Mouse (Mus musculus) neutrophil, adult 5-6 weeks (primary cell): ENCODE results near the gene Myo1d. TPM values are rescaled to one million over a fixed set of nuclear protein-coding genes. Genes with fewer than 3 reads are reported as not detected.
A peak's percentile ranks its signal among the peaks of the same experiment; 100 is the strongest.

Source experiments
- ATAC-seq: fragments of 151-379, 151-347 bp; 2 replicates; pipeline ENCODE4 v1.8.0; 2017; ENCODE audit warnings: mild to moderate bottlenecking, moderate TSS enrichment; ENCODE audit not compliant: insufficient number of reproducible peaks, poor library complexity, low FRiP score, severe bottlenecking; ENCODE audit errors: extremely low read depth
- total RNA-seq: library from RNA; stranded (forward); fragments of 200-1000 nt; gene quantifications from 2 replicates; pipeline ENCODE4 v1.2.3, GENCODE M21; 2017

Myo1d gene
- total RNA-seq, 1 experiment from 2014 or later = 10.7 TPM

GRCm38 (mm10) chr11:80666211-80666610 lies 113.6 kb downstream of the Myo1d start:
- no peak for ATAC-seq

- no peak for ATAC-seq
These were observed 115.6 kb downstream of the Myo1d start for GRCm38 (mm10) chr11:80664261-80664660.

GRCm38 (mm10) chr11:80645111-80645510 lies 134.7 kb downstream of the Myo1d start:
- ATAC-seq = no peak

GRCm38 (mm10) chr11:80628992-80629865 lies 150.6 kb downstream of the Myo1d start:
- ATAC-seq = no peak

- ATAC-seq = no peak
These were observed 151.2 kb downstream of the Myo1d start for GRCm38 (mm10) chr11:80628581-80628980.

GRCm38 (mm10) chr11:80623038-80623380 lies 156.8 kb downstream of the Myo1d start:
- ATAC-seq = no peak

GRCm38 (mm10) chr11:80622233-80623037 lies 157.4 kb downstream of the Myo1d start:
- ATAC-seq = no peak

- no peak for ATAC-seq
These were observed 164.7 kb downstream of the Myo1d start for GRCm38 (mm10) chr11:80614949-80615725.

- ATAC-seq = peak; percentile 58; the same call in 1 of the 2 replicates
These were observed 165.4 kb downstream of the Myo1d start for GRCm38 (mm10) chr11:80614418-80614817.

- no peak for ATAC-seq
These were observed 166.3 kb downstream of the Myo1d start for GRCm38 (mm10) chr11:80613534-80613933.

GRCm38 (mm10) chr11:80602707-80603441 lies 177.0 kb downstream of the Myo1d start:
- peak; percentile 28; the same call in 1 of the 2 replicates for ATAC-seq

- peak; percentile 49; the same call in 1 of the 2 replicates for ATAC-seq
These were observed 177.8 kb downstream of the Myo1d start for GRCm38 (mm10) chr11:80602041-80602458.

- ATAC-seq = no peak
These were observed 178.6 kb downstream of the Myo1d start for GRCm38 (mm10) chr11:80601040-80601864.

- no peak for ATAC-seq
These were observed 184.3 kb downstream of the Myo1d start for GRCm38 (mm10) chr11:80595482-80595881.

GRCm38 (mm10) chr11:80589387-80589786 lies 190.4 kb downstream of the Myo1d start:
- no peak for ATAC-seq

GRCm38 (mm10) chr11:80585761-80586160 lies 194.1 kb downstream of the Myo1d start:
- no peak for ATAC-seq

- ATAC-seq = no peak
These were observed 194.6 kb downstream of the Myo1d start for GRCm38 (mm10) chr11:80585211-80585610.

- ATAC-seq = no peak
These were observed 199.3 kb downstream of the Myo1d start for GRCm38 (mm10) chr11:80580494-80580893.
